Mouse (Mus musculus) hindbrain, embryonic 11.5 days (tissue): ENCODE data around the gene Tmem115. TPM values are rescaled to one million over a fixed set of nuclear protein-coding genes. Genes with fewer than 3 reads are reported as not detected.

Source experiments
- ATAC-seq: fragments of 200-750 bp; cut with Nextera tagmentation; 2 replicates; pipeline ENCODE4 v1.8.0; 2017; ENCODE audit warnings: mild to moderate bottlenecking, moderate TSS enrichment, moderate library complexity; ENCODE audit not compliant: low FRiP score
- DNase-seq: peaks from one replicate; pipeline ENCODE4 v3.0.0-alpha.2; 2015; ENCODE audit warnings: low spot score
- H3K27ac ChIP-seq: fragments of 300-500 bp; sonication (generic); 2 replicates; pipeline ENCODE4 v1.5.1; 2014; ENCODE audit warnings: mild to moderate bottlenecking, low read depth, low read length
- H3K27me3 ChIP-seq: fragments of 300-500 bp; sonication (generic); 2 replicates; pipeline ENCODE4 v1.6.1; 2014; ENCODE audit warnings: mild to moderate bottlenecking, low read length, moderate library complexity, mixed read lengths; ENCODE audit not compliant: control insufficient read depth, insufficient read depth
- H3K36me3 ChIP-seq: fragments of 300-500 bp; sonication (generic); 2 replicates; pipeline ENCODE4 v1.6.1; 2014; ENCODE audit warnings: mild to moderate bottlenecking, low read length, moderate library complexity, mixed read lengths; ENCODE audit not compliant: control insufficient read depth, insufficient read depth
- H3K4me1 ChIP-seq: fragments of 300-500 bp; sonication (generic); replicated peaks from 2 replicates; pipeline ENCODE4 v1.6.1; 2014; ENCODE audit warnings: low read length, mixed read lengths; ENCODE audit not compliant: control insufficient read depth, insufficient read depth
- H3K4me2 ChIP-seq: fragments of 300-500 bp; sonication (generic); replicated peaks from 2 replicates; pipeline ENCODE4 v1.6.1; 2014; ENCODE audit warnings: mild to moderate bottlenecking, low read depth, low read length
- H3K4me3 ChIP-seq: fragments of 300-500 bp; sonication (generic); 2 replicates; pipeline ENCODE4 v1.5.1; 2014; ENCODE audit warnings: low read depth, low read length
- H3K9ac ChIP-seq: fragments of 300-500 bp; sonication (generic); 2 replicates; pipeline ENCODE4 v1.6.1; 2014; ENCODE audit warnings: low read depth, low read length
- H3K9me3 ChIP-seq: fragments of 300-500 bp; sonication (generic); 2 replicates; pipeline ENCODE4 v1.6.1; 2016; ENCODE audit warnings: low read length; ENCODE audit not compliant: control insufficient read depth
- WGBS: fragments of 180-500 bp; shearing (Covaris S2); extraction: QIAGEN DNeasy Blood & Tissue Kit; methylation state at CpG from one replicate; pipeline ENCODE4 v1.1.7; 2014; 5-methylcytosine and 5-hydroxymethylcytosine counted together
- polyA plus RNA-seq: library from polyadenylated mRNA; unstranded; fragments of >200 nt; fragmentation: Nextera tagmentation; extraction: Ambion mirVana; gene quantifications from 2 replicates; pipeline ENCODE4 v1.2.1, GENCODE M21; 2014

Gene Tmem115
- polyA plus RNA-seq, 1 experiment from 2014 or later, result 38.8 TPM

DNA sequence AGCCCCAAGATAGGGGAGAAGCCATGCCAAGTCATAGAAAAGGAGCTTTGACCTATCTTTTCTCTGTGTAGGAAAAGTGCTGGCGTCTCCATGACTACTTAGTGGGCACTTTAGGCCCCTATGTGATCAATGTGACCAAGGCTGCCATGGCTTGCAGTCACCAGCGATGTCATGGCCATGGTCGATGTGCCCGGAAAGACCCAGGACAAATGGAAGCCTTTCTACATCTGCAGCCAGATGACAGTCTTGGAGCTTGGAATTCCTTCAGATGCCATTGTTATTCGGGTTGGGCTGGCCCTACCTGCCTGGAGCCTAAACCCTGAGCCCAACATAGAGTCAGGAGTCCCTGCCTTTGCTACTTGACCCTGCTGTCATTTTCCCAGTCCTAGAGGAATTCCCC, 52.8 kb downstream of the Tmem115 start:
- no peaks in the 10 kb centered on the region for H3K27me3 ChIP-seq
- ATAC-seq, result no peak
- no peak overlapping the region for H3K4me3 ChIP-seq
- no peak for DNase-seq
- H3K4me1 ChIP-seq, result peaks cover 6% of the 10 kb centered on the region; the same call in 1 of the 2 replicates
- H3K9ac ChIP-seq, result no peak overlapping the region
- H3K4me2 ChIP-seq, result no peak overlapping the region
- no peaks in the 10 kb centered on the region for H3K9me3 ChIP-seq
- no peak overlapping the region for H3K27ac ChIP-seq
- WGBS, result 89% methylated on average over 5 of the region's 5 CpGs
- H3K36me3 ChIP-seq, result 0 out of 2 replicates have a peak, but pooled peaks cover 2% of the 10 kb centered on the region

DNA sequence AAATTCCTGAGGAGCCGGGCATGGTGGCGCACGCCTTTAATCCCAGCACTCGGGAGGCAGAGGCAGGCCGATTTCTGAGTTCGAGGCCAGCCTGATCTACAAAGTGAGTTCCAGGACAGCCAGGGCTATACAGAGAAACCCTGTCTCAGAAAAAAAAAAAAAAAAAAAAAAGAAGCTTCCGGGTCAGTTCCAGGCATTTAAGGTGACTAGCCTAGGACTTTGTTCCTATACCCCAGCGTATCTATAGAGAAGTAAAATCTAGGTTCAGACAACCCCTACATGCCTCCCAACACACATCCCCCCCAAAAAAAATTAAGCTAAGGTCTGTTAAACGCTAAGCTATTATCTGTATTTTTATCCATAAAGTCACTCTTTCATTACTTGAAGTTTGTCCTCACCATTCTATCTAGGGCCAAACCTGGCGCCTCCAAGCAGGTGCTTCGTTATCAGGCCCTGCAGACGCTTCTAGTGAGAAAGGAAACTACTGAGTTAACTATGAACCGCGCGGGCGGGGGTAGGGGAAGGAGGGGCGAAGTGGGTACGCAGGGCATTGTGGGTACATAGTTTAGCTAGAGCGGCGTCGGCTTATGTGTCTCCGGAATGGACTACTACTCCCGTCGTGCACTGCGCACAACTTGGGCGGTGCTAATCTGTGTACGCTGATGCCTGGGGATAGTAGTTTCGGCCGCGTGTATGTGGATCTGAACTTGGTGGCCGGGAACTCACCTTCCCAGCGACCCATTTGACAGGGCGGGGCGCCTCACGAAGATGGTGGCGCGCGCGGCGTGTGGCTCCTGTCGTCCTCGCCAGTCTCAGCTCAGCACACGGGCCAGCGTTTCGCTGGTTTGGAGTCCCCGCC, 53.5 kb downstream of the Tmem115 start, which contains the start of gene Ifrd2:
Ifrd2 (plus strand) TSS at position 669 of the 859 bp plus-strand sequence.
- Histone ChIP-seq H3K9me3 (no peaks in the 10 kb centered on the region), H3K36me3 (0 out of 2 replicates have a peak, but pooled peaks cover 2% of the 10 kb centered on the region), H3K4me1 (peaks cover 5% of the 10 kb centered on the region; the same call in 1 of the 2 replicates), H3K4me2 (peak within 1 kb of the TSS; percentile 91), H3K27ac (0 out of 2 replicates have a peak within 1 kb of the TSS, but pooled peaks have one; percentile 4), H3K27me3 (no peaks in the 10 kb centered on the region), H3K9ac (peak within 1 kb of the TSS; percentile 61; the same call in 1 of the 2 replicates), H3K4me3 (peak within 1 kb of the TSS; percentile 59)
- ATAC-seq (peak; percentile 97), DNase-seq (peak; percentile 96)
- WGBS, result 14% methylated on average over 46 of the region's 46 CpGs

DNA sequence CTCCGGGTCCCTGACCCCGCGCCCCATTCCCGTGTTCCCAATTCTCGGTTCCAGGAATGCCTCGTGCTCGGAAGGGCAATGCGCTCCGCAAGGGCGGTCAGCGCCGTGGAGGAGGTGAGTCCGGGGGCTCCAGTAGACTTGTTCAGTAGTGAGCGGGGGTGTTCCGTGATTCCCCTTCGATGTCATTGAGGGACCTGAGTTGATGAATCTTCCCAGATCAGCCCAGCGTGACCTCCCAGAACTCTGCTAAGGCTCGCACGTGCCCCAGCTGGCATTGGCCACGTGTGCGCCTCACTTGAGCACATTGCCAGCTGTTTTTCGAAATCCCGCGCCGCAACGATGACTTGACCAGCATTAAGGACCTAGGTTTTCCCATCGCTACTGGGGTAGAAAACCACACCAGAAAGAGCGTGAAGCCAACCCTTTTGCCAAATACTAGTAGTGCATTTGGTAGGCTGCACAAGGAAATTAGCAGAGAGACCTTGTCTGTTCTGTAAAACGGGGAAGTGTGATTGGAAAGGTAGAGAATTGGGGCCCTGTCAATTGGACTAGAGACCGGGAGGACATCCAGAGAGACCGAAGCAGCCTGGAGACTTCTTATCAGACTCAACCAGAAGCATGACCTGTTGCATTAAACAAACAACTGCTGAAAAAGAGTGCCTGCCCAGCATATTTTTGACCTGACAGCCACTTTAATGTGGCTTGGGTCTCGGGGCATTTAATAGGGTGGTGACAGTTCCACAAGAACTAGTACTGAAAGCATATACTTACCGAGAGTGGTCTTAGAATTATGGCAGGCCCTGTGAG, 54.3 kb downstream of the Tmem115 start:
- H3K27ac ChIP-seq, result 0 out of 2 replicates have a peak overlapping the region, but pooled peaks have one; percentile 4
- no peaks in the 10 kb centered on the region for H3K9me3 ChIP-seq
- 6% methylated on average over 33 of the region's 33 CpGs for WGBS
- peaks cover 5% of the 10 kb centered on the region; the same call in 1 of the 2 replicates for H3K4me1 ChIP-seq
- H3K27me3 ChIP-seq, result no peaks in the 10 kb centered on the region
- H3K36me3 ChIP-seq, result 0 out of 2 replicates have a peak, but pooled peaks cover 2% of the 10 kb centered on the region
- H3K4me3 ChIP-seq, result peak overlapping the region; percentile 59
- H3K4me2 ChIP-seq, result peak overlapping the region; percentile 91
- H3K9ac ChIP-seq, result peak overlapping the region; percentile 61; the same call in 1 of the 2 replicates
- DNase-seq (no peak), ATAC-seq (no peak)

Other genes starting within 250 kb of the Tmem115 start
- 2.6 and 3.4 TPM in 2 replicates for gene Mapkapk3, start 244.1 kb upstream of the Tmem115 start, polyA plus RNA-seq
- gene Cish, start 237.9 kb upstream of the Tmem115 start, polyA plus RNA-seq, result 2.8 and 6.5 TPM in 2 replicates
- 9.7 and 10.8 TPM in 2 replicates for gene Hemk1, start 195.6 kb upstream of the Tmem115 start, polyA plus RNA-seq
- gene 6430571L13Rik, start 193.3 kb upstream of the Tmem115 start, polyA plus RNA-seq, result 1.6 and 1.9 TPM in 2 replicates
- 2.0 and 4.2 TPM in 2 replicates for gene Cacna2d2, start 134.3 kb upstream of the Tmem115 start, polyA plus RNA-seq
- gene Cyb561d2, start 8.2 kb downstream of the Tmem115 start, polyA plus RNA-seq, result 19.6 and 21.2 TPM in 2 replicates
- 46.2 and 46.5 TPM in 2 replicates for gene Nprl2, start 8.3 kb downstream of the Tmem115 start, polyA plus RNA-seq
- gene Zmynd10, start 13.4 kb downstream of the Tmem115 start, polyA plus RNA-seq, result 3.7 and 5.0 TPM in 2 replicates
- 39.7 and 41.2 TPM in 2 replicates for gene Rassf1, start 17.6 kb downstream of the Tmem115 start, polyA plus RNA-seq
- 88.2 and 92.4 TPM in 2 replicates for gene Tusc2, start 29.3 kb downstream of the Tmem115 start, polyA plus RNA-seq
- 116 and 123 TPM in 2 replicates for gene Hyal2, start 34.0 kb downstream of the Tmem115 start, polyA plus RNA-seq
- 3.6 and 4.4 TPM in 2 replicates for gene Hyal1, start 43.0 kb downstream of the Tmem115 start, polyA plus RNA-seq
- 10.5 and 11.3 TPM in 2 replicates for gene Naa80, start 44.9 kb downstream of the Tmem115 start, polyA plus RNA-seq
- 0.18 and 0.39 TPM in 2 replicates for gene Hyal3, start 46.9 kb downstream of the Tmem115 start, polyA plus RNA-seq
- gene Ifrd2, start 53.7 kb downstream of the Tmem115 start, polyA plus RNA-seq, result 26.9 and 27.7 TPM in 2 replicates
- gene Sema3b, start 75.3 kb downstream of the Tmem115 start, polyA plus RNA-seq, result 1.4 and 1.6 TPM in 2 replicates
- gene Gnai2, start 101.4 kb downstream of the Tmem115 start, polyA plus RNA-seq, result 529 and 534 TPM in 2 replicates
- 8.0 and 9.8 TPM in 2 replicates for gene Slc38a3, start 135.6 kb downstream of the Tmem115 start, polyA plus RNA-seq
- 0.84 and 1.2 TPM in 2 replicates for gene Gnat1, start 145.8 kb downstream of the Tmem115 start, polyA plus RNA-seq
- gene Sema3f, start 176.5 kb downstream of the Tmem115 start, polyA plus RNA-seq, result 10.7 and 12.0 TPM in 2 replicates
- 198 and 241 TPM in 2 replicates for gene Rbm5, start 237.1 kb downstream of the Tmem115 start, polyA plus RNA-seq